Mouse (Mus musculus): ENCODE data around the gene Gm20765.
"Not testable (repeated sequence)": the region's sequence is repeated elsewhere in the genome, so short reads cannot be mapped to it uniquely, and the experiment has no call there.

- not testable (repeated sequence) for TF ChIP-seq CTCF (IDR thresholded peaks at IDR 0.05; ENCODE audit: control insufficient read depth, insufficient read depth, low read length); POLR2A (IDR thresholded peaks at IDR 0.05; ENCODE audit: borderline replicate concordance, control insufficient read depth, low read depth, low read length)
These were observed 8.6 kb upstream of the Gm20765 start, which contains the start of gene Gm21312 for GRCm38 (mm10) chr10:104176724-104177123.
